Mouse (Mus musculus): ENCODE measurements around the gene Disp3.

The Disp3 gene

DNA sequence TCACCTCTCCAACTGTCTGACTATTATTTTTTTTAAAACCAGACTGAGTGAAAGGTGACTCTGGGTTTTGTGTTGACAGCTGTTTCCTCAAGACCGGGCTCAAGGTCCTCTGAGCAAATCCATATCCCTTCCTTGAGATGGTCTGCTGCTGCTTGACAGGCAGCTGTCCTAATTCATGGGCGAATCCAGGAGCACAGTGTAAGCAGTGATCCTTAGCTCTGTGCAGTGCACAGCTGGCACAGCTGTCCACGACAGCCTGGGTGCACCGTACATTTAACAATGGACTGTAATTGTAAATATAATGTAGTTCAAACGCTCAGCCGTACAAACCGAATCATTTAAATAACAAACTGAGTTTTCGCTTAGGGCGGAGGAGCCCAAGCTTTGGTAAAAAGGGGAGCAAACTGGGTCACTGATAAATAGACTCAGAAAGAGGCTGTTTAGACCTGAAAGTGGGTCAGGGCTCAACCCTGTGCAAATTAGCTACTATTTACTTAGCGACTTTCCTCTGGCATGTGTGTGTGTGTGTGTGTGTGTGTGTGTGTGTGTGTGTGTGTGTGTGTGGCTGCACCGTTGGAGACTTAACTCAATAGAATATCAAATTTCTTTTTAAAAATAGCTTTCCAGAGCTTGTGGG is 72.4 kb downstream of the Disp3 start:
- no peak for DNase-seq

DNA sequence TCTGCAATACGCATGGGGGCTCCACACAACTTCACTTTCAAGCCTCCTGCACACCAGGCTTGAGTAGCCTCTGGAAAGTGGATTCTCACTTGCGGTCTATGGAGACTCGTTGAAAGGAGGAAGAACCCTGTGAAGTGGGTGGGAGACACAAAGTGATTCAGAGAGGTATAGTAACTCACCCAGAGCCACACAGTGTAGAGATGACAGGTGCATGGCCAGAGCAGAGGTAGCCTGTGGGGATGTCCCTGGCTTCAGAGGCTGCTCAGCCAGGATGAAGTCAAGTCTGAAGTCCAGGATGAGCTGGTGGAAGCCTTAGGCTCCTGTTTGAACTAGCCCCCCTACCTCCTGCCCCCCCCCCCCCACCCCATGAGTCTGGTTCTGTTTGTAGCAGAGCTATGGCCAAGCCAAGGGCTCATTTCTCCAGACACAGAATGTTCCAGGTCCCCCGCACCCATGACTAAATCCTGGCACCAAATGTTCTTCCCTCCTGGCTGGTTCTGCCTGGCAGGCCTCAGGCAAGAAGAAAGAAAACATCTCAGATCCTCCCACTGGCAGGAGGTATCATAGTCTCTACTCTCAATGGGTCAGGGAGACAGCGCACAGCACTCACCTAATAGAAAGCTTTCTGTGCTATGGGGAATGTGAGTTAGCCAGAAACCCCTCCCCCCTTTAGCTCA is 73.2 kb downstream of the Disp3 start:
- DNase-seq, result no peak

- no peak for DNase-seq
Observed at GRCm38 (mm10) chr4:148204873-148205232, 82.9 kb downstream of the Disp3 start.

DNA sequence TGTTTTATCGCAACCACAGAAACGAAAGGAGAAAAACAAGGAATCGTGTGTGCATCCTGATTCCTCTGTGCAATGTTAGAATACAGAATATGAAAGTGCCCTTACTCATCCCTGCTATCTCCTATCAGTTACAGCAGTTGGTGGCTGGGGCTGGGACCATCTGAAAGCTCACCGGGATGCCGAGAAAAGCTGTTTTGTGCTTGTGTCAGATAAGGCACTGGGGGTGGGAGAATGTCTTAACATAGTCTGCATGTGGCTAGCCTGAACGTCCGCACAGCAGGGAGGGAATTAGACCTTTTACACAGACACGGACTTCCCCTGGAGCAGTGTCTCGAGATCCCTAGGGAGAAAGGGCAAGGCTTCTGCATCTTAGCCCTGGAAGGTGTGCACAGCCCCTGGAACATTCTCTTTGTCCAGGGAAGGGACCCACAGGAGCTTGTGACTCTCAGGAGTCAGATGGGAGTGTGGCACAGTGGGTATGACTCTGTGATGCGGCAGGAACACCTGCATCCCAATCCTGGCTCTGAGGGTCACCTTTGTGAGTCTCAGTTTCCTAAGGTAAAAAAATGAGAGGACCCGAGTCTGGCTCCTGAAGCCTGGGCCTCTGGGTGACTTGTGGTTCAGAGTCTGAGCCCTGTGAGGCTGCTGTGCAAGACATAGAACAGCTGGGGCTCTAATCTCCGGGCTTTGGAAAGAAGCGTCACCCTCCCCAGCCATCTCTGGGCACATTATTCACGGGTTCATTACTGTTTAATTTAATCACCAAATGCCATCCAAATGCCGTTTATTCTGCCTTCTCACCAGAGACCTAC is 83.5 kb downstream of the Disp3 start:
- DNase-seq, result no peak

GRCm38 (mm10) chr4:148203557-148203956 is 84.2 kb downstream of the Disp3 start:
- DNase-seq, result no peak

GRCm38 (mm10) chr4:148198721-148199120 is 89.0 kb downstream of the Disp3 start:
- DNase-seq, result no peak

GRCm38 (mm10) chr4:148194400-148194799 is 93.4 kb downstream of the Disp3 start:
- no peak for DNase-seq

GRCm38 (mm10) chr4:148192707-148193245 is 95.0 kb downstream of the Disp3 start:
- DNase-seq, result peak in 1 of 2 experiments; percentile 54

Measured in cerebellum, postnatal 25 days (tissue).